Mouse (Mus musculus) monocyte, adult 2 months (primary cell): ENCODE measurements around the gene Zpr1.

Experiments
- DNase-seq, 2 experiments: peaks; one replicate each; pipeline ENCODE4 v3.0.0; 2022; ENCODE audit warnings: low spot score in 2 of 2, low read depth in 1 of 2

Gene Zpr1

GRCm38 (mm10) chr9:46272677-46273454, at the start of gene Zpr1:
Gene Zpr1 (plus strand): TSS chr9:46273064.
- DNase-seq = peak; percentile 76 to 84

GRCm38 (mm10) chr9:46223090-46223489, 49.8 kb upstream of the Zpr1 start:
- DNase-seq = no peak

GRCm38 (mm10) chr9:46224101-46224500, 48.8 kb upstream of the Zpr1 start:
- no peak for DNase-seq

- no peak for DNase-seq
These were observed 47.8 kb upstream of the Zpr1 start for GRCm38 (mm10) chr9:46224945-46225660.

- DNase-seq = no peak
These were observed 45.7 kb upstream of the Zpr1 start for GRCm38 (mm10) chr9:46227064-46227614.

- DNase-seq = no peak
These were observed 44.4 kb upstream of the Zpr1 start, which contains the start of gene Apoa1 for GRCm38 (mm10) chr9:46228491-46228890. Gene Apoa1 (plus strand): TSS chr9:46228580.

- DNase-seq = peak; percentile 7 to 17
These were observed 43.1 kb upstream of the Zpr1 start for GRCm38 (mm10) chr9:46229573-46230449.

GRCm38 (mm10) chr9:46230450-46230975, 42.4 kb upstream of the Zpr1 start:
- DNase-seq = no peak

- no peak for DNase-seq
These were observed 37.7 kb upstream of the Zpr1 start for GRCm38 (mm10) chr9:46235196-46235595.

- no peak for DNase-seq
These were observed 37.4 kb upstream of the Zpr1 start, which contains the start of gene Apoc3 for GRCm38 (mm10) chr9:46235596-46235648. Gene Apoc3 (minus strand): TSS chr9:46235636.

- no peak for DNase-seq
These were observed 37.2 kb upstream of the Zpr1 start for GRCm38 (mm10) chr9:46235649-46236048.

- DNase-seq = no peak
These were observed 34.0 kb upstream of the Zpr1 start for GRCm38 (mm10) chr9:46238850-46239249.

GRCm38 (mm10) chr9:46240526-46241153, 32.2 kb upstream of the Zpr1 start, which contains the start of gene Apoa4:
Gene Apoa4 (plus strand): TSS chr9:46240696.
- DNase-seq = no peak

GRCm38 (mm10) chr9:46241818-46242217, 31.0 kb upstream of the Zpr1 start:
- no peak for DNase-seq

GRCm38 (mm10) chr9:46243122-46243521, 29.7 kb upstream of the Zpr1 start:
- no peak for DNase-seq

- no peak for DNase-seq
These were observed 29.3 kb upstream of the Zpr1 start for GRCm38 (mm10) chr9:46243584-46243983.

- DNase-seq = no peak
These were observed 26.0 kb upstream of the Zpr1 start for GRCm38 (mm10) chr9:46246752-46247324.

GRCm38 (mm10) chr9:46256177-46256576, 16.7 kb upstream of the Zpr1 start:
- DNase-seq = no peak

GRCm38 (mm10) chr9:46256658-46257385, 16.0 kb upstream of the Zpr1 start:
- peak; percentile 43 to 44 for DNase-seq

- peak; percentile 29 to 49 for DNase-seq
These were observed 15.3 kb upstream of the Zpr1 start for GRCm38 (mm10) chr9:46257546-46257945.
